Mouse (Mus musculus) CH12.LX (cell line): Measurements from ENCODE around the gene Itsn1.

ENCODE experiments used
- BHLHE40 ChIP-seq: IDR thresholded peaks from 2 replicates; pipeline ENCODE4 v1.6.1; 2011; ENCODE audit warnings: mild to moderate bottlenecking, low read depth, low read length, improper control_type of control experiment
- CTCF ChIP-seq, 2 experiments: IDR thresholded peaks in 1 of 2; conservative IDR thresholded peaks in 1 of 2; 2 replicates each; pipeline ENCODE4 v1.5.1; 2011 to 2012; ENCODE audit warnings: low read depth in 2 of 2, low read length in 2 of 2, improper control_type of control experiment in 1 of 2, inconsistent platforms in 1 of 2, mild to moderate bottlenecking in 1 of 2, moderate library complexity in 1 of 2
- EP300 ChIP-seq: IDR thresholded peaks from 2 replicates; pipeline ENCODE4 v1.6.1; 2011; ENCODE audit warnings: low read length, improper control_type of control experiment
- HCFC1 ChIP-seq: IDR thresholded peaks from 2 replicates; pipeline ENCODE4 v1.6.1; 2012; ENCODE audit warnings: low read depth, mild to moderate bottlenecking, inconsistent platforms, low read length, improper control_type of control experiment
- JUN ChIP-seq: IDR thresholded peaks from 2 replicates; pipeline ENCODE4 v1.6.1; 2011; ENCODE audit warnings: low read depth, mild to moderate bottlenecking, low read length, improper control_type of control experiment, moderate library complexity; ENCODE audit not compliant: insufficient read depth
- MEF2A ChIP-seq: IDR thresholded peaks from 2 replicates; pipeline ENCODE4 v1.6.1; 2014; ENCODE audit warnings: low read depth, mild to moderate bottlenecking, inconsistent platforms, low read length, improper control_type of control experiment, borderline replicate concordance
- MYC ChIP-seq: IDR thresholded peaks from 2 replicates; pipeline ENCODE4 v1.6.1; 2011; ENCODE audit warnings: low read depth, mild to moderate bottlenecking, improper control_type of control experiment, low read length
- POLR2A ChIP-seq: IDR thresholded peaks from 2 replicates; pipeline ENCODE4 v1.6.1; 2011; ENCODE audit warnings: low read depth, mild to moderate bottlenecking, improper control_type of control experiment, low read length
- POLR2AphosphoS2 ChIP-seq: IDR thresholded peaks from 2 replicates; pipeline ENCODE4 v1.6.1; 2011; ENCODE audit warnings: low read depth, low read length, improper control_type of control experiment
- RAD21 ChIP-seq: IDR thresholded peaks from 2 replicates; pipeline ENCODE4 v1.6.1; 2011; ENCODE audit warnings: low read depth, mild to moderate bottlenecking, low read length, improper control_type of control experiment, moderate library complexity
- USF1 ChIP-seq: IDR thresholded peaks from 2 replicates; pipeline ENCODE4 v1.6.1; 2014; ENCODE audit warnings: low read depth, mild to moderate bottlenecking, inconsistent platforms, low read length, improper control_type of control experiment
- ZKSCAN1 ChIP-seq: IDR thresholded peaks from 2 replicates; pipeline ENCODE4 v1.6.1; 2012; ENCODE audit warnings: low read depth, inconsistent platforms, low read length, improper control_type of control experiment, borderline replicate concordance
- ZNF384 ChIP-seq: IDR thresholded peaks from 2 replicates; pipeline ENCODE4 v1.6.1; 2012; ENCODE audit warnings: low read depth, low read length, improper control_type of control experiment, inconsistent platforms

- TF ChIP-seq MYC (no peak), CTCF (conservative IDR thresholded peaks at IDR 0.05 in 1 of 2, IDR thresholded peaks at IDR 0.05 in 1 of 2; ENCODE audit: low read depth in 2 of 2, low read length in 2 of 2) (peak; percentile 77 to 87; a peak in 3 of 4 replicates), POLR2A (no peak), RAD21 (peak; percentile 85), BHLHE40 (no peak), EP300 (no peak), HCFC1 (no peak), MEF2A (no peak), POLR2AphosphoS2 (no peak), ZKSCAN1 (no peak), USF1 (no peak), ZNF384 (no peak), JUN (no peak)
Measured at GRCm38 (mm10) chr16:91724247-91724646, 4.8 kb upstream of the Itsn1 start.
